8 mouse cellular contexts compared by ENCODE assay signal in the genomic region with DNA sequence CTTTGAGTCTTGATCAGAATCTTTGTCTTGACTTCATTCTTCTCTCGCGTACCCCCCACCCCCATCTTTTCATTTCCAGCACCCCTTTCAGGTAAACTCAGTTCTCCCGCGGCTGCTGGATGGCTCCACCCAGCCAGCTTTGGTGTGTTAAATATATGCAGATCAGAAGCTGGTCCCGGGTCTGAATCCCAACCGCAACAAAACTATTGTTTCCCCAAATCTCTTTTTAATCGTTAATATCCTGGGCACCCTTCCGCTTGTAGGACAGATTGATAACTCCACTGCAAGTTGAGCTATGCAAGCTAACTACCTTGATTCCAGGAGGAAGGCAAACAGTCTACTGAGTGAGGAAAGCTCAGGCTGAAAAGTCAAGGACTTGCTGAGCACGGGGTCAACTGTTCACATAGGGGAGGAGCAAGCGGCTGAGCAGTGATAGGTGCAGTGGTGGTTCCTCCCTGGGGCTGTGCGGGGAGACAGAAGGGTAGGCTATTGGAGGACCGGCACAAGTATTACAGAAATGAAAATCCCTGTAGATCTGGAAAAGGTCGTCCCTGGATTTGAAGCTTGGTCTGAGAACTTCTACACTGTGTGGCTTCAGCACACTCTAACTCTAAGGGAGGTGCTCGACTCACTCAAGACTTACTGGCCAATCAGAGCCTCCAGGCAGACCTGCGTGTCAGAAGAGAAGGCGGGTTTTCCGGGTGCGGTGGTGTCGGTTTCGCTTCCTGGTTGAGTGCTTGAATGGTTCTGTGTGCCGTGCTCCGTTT. TPM values are rescaled to one million over a fixed set of nuclear protein-coding genes. Genes with fewer than 3 reads are reported as not detected.
DNase-seq lines count a peak whose midpoint lies in the region; ATAC-seq and TF ChIP-seq lines count a peak whose summit lies in the region.

Gene B230307C23Rik, plus strand, starts transcription at position 700 of the 767 bp plus-strand sequence.

- ATAC-seq in common myeloid progenitor, adult 5-6 weeks (replicated peaks; ENCODE audit: low read depth, poor library complexity, severe bottlenecking): peak; percentile 96
- peak; percentile 99 for ATAC-seq in hindbrain, postnatal 0 days
- peak; percentile 91 for ATAC-seq in megakaryocyte, adult 5-6 weeks (ENCODE audit: poor library complexity, severe bottlenecking)

- H3K27ac ChIP-seq in gastrocnemius, adult 2 months: peak within 1 kb of the TSS; percentile 93
- H3K27ac ChIP-seq in hindbrain, postnatal 0 days: peak within 1 kb of the TSS; percentile 64; the same call in 1 of the 2 replicates
- peak within 1 kb of the TSS; percentile 63 for H3K27ac ChIP-seq in left cerebral cortex, adult 2 months

- peaks cover 3% of the 10 kb centered on the region; the same call in 1 of the 2 replicates for H3K9me3 ChIP-seq in hindbrain, postnatal 0 days (ENCODE audit: low read length)

- WGBS in hindbrain, postnatal 0 days: 2% methylated on average over 22 of the region's 22 CpGs

- no peaks in the 10 kb centered on the region for H3K36me3 ChIP-seq in hindbrain, postnatal 0 days (ENCODE audit: insufficient read depth, low read length)

- no peak for TF ChIP-seq CTCF in gastrocnemius, adult 2 months (IDR thresholded peaks at IDR 0.05)
- no peak for TF ChIP-seq CTCF in hindbrain, postnatal 0 days (IDR thresholded peaks at IDR 0.05; ENCODE audit: low read depth)
- no peak for TF ChIP-seq CTCF in left cerebral cortex, adult 2 months (IDR thresholded peaks at IDR 0.05)

- DNase-seq in ZHBTc4 (ENCODE audit: low read depth, low spot score): peak; percentile 91
- peak; percentile 87 for DNase-seq in gastrocnemius, adult 2 months
- peak; percentile 88 for DNase-seq in hindbrain, postnatal 0 days (ENCODE audit: low spot score)
- DNase-seq in left cerebral cortex, adult 2 months (ENCODE audit: extremely low spot score in 1 of 2, low spot score in 2 of 2): peak; percentile 81 to 82
- DNase-seq in right cerebral cortex, adult 2 months (ENCODE audit: low spot score in 2 of 2): peak; percentile 89 to 92
- peak; percentile 86 for DNase-seq in urinary bladder, postnatal 14 days (ENCODE audit: low spot score)

- no peaks in the 10 kb centered on the region for H3K27me3 ChIP-seq in hindbrain, postnatal 0 days (ENCODE audit: insufficient read depth, low read length)

- H3K4me1 ChIP-seq in hindbrain, postnatal 0 days (ENCODE audit: insufficient read depth, low read length): no peaks in the 10 kb centered on the region

- H3K4me3 ChIP-seq in gastrocnemius, adult 2 months: peak within 1 kb of the TSS; percentile 82
- H3K4me3 ChIP-seq in hindbrain, postnatal 0 days (ENCODE audit: low read length): peak within 1 kb of the TSS; percentile 54
- H3K4me3 ChIP-seq in left cerebral cortex, adult 2 months: peak within 1 kb of the TSS; percentile 69

- H3K4me2 ChIP-seq in hindbrain, postnatal 0 days (ENCODE audit: low read depth, low read length): peak within 1 kb of the TSS; percentile 85

- peak within 1 kb of the TSS; percentile 41; the same call in 1 of the 2 replicates for H3K9ac ChIP-seq in hindbrain, postnatal 0 days (replicated peaks; ENCODE audit: low read length)

- intact Hi-C loops in gastrocnemius, adult 2 months (cut with DNase I): loop anchor here (2.0 to 10.0 kb wide), 2 partner anchors 34 to 192 kb away; partner anchors contain the start of genes C2cd2 and Zbtb21
- intact Hi-C loops in left cerebral cortex, adult 2 months (cut with DNase I): loop anchor here (2.0 kb wide), 1 partner anchor 34 kb away; the partner anchor contains the start of genes C2cd2 and Zbtb21

RNA-seq across cellular contexts. Expression of gene B230307C23Rik, which starts in this region (rescaled TPM):
- total RNA-seq in common myeloid progenitor, adult 5-6 weeks (2017): 38.6 and 43.5 TPM in 2 replicates
- total RNA-seq in gastrocnemius, adult 2 months (2021): 1 to 10 TPM; 4.2 to 6.3 TPM
- 5.5 and 12.1 TPM in 2 replicates for total RNA-seq in hindbrain, postnatal 0 days (2014; rRNA removed)
- polyA plus RNA-seq in hindbrain, postnatal 0 days (2015; fragmentation: Nextera tagmentation; extraction: Ambion mirVana): 15.7 and 21.6 TPM in 2 replicates
- 10 to 100 TPM; 26.1 to 26.5 TPM for total RNA-seq in left cerebral cortex, adult 2 months (2021)
- total RNA-seq in megakaryocyte, adult 5-6 weeks (2015): 18.9 and 35.4 TPM in 2 replicates
- 26.6 and 85.3 TPM in 2 replicates for total RNA-seq in megakaryocyte, adult 5-6 weeks (2017)

Comparison
In these comparisons a context has a peak if more than half of its experiments do, and no peak if none do; other contexts are left out.
1. Peak in every context shown above with its lines: DNase-seq, ATAC-seq, H3K4me3 ChIP-seq and H3K27ac ChIP-seq.